Mouse (Mus musculus): Measurements from ENCODE around the gene Flt3. TPM values are rescaled to one million over a fixed set of nuclear protein-coding genes. Genes with fewer than 3 reads are reported as not detected.
A peak's percentile ranks its signal among the peaks of the same experiment; 100 is the strongest.

The Flt3 gene
- total and polyA plus RNA-seq, 3 experiments: 0.01 TPM; not detected in 2

- Histone ChIP-seq H3K79me2 (ENCODE audit: control insufficient read depth, insufficient read depth, low read length, poor library complexity) (no peaks in the 10 kb centered on the region; the same call in 1 of the 2 replicates), H3K4me3 (ENCODE audit: control insufficient read depth in 1 of 2, insufficient read depth in 1 of 2, low read depth in 2 of 2, low read length in 2 of 2) (no peak overlapping the region), H3K36me3 (ENCODE audit: control insufficient read depth in 1 of 2, insufficient read depth in 2 of 2, low read length in 2 of 2) (peaks cover 0 to 3% of the 10 kb centered on the region in 2 experiments; a peak in 1 of 4 replicates), H3K27me3 (ENCODE audit: control insufficient read depth in 1 of 2, insufficient read depth in 2 of 2, low read length in 2 of 2) (0 out of 4 replicates have a peak, but pooled peaks cover 0 to 2% of the 10 kb centered on the region in 2 experiments), H3K4me1 (ENCODE audit: control insufficient read depth in 1 of 2, insufficient read depth in 2 of 2, low read length in 2 of 2) (peaks cover 0 to 4% of the 10 kb centered on the region in 2 experiments; a peak in 2 of 4 replicates), H3K9me3 (replicated peaks; ENCODE audit: insufficient read depth, low read length) (no peaks in the 10 kb centered on the region), H3K27ac (ENCODE audit: control insufficient read depth, low read depth, low read length) (no peak overlapping the region), H3K9ac (ENCODE audit: control insufficient read depth, low read depth, low read length, poor library complexity, severe bottlenecking) (no peak overlapping the region)
- TF ChIP-seq POLR2A (IDR thresholded peaks at IDR 0.05; ENCODE audit: control insufficient read depth in 1 of 2, insufficient read depth in 1 of 2, low read depth in 1 of 2, low read length in 2 of 2, poor library complexity in 1 of 2): no peak
- TF ChIP-seq SMC3 (IDR thresholded peaks at IDR 0.05; ENCODE audit: low read depth, low read length): peak; percentile 73
- TF ChIP-seq SIN3A (IDR thresholded peaks at IDR 0.05; ENCODE audit: low read length): no peak
- peak; percentile 52 to 87 (median 78) for TF ChIP-seq CTCF (IDR thresholded peaks at IDR 0.05 in 2 of 3, conservative IDR thresholded peaks at IDR 0.05 in 1 of 3; ENCODE audit: control insufficient read depth in 1 of 3, insufficient read depth in 1 of 3, low read depth in 2 of 3, low read length in 3 of 3, poor library complexity in 1 of 3, severe bottlenecking in 1 of 3)
- TF ChIP-seq USF1 (IDR thresholded peaks at IDR 0.05; ENCODE audit: low read depth, low read length): no peak
- TF ChIP-seq POLR2AphosphoS2 (IDR thresholded peaks at IDR 0.05; ENCODE audit: low read length): no peak
- no peak for TF ChIP-seq MYB (IDR thresholded peaks at IDR 0.05; ENCODE audit: low read depth, low read length)
- no peak for TF ChIP-seq CHD1 (IDR thresholded peaks at IDR 0.05; ENCODE audit: low read depth, low read length)
- peak; percentile 60; the same call in 1 of the 2 replicates for TF ChIP-seq ZC3H11A (IDR thresholded peaks at IDR 0.05; ENCODE audit: low read depth, low read length)
- no peak for TF ChIP-seq ZMIZ1 (IDR thresholded peaks at IDR 0.05; ENCODE audit: low read depth, low read length)
- TF ChIP-seq CHD2 (IDR thresholded peaks at IDR 0.05; ENCODE audit: low read length): no peak
- no peak for TF ChIP-seq GABPA (IDR thresholded peaks at IDR 0.05; ENCODE audit: low read depth, low read length)
- TF ChIP-seq RAD21 (IDR thresholded peaks at IDR 0.05; ENCODE audit: low read depth, low read length): peak; percentile 71
- no peak for TF ChIP-seq NRF1 (IDR thresholded peaks at IDR 0.05; ENCODE audit: insufficient read depth, low read depth, low read length, poor library complexity, severe bottlenecking)
- no peak for TF ChIP-seq MYC (IDR thresholded peaks at IDR 0.05; ENCODE audit: low read depth, low read length)
- peak; percentile 65 for DNase-seq (ENCODE audit: low read depth, low spot score)
Measured at GRCm38 (mm10) chr5:147294121-147294520, 106.2 kb downstream of the Flt3 start.

DNA sequence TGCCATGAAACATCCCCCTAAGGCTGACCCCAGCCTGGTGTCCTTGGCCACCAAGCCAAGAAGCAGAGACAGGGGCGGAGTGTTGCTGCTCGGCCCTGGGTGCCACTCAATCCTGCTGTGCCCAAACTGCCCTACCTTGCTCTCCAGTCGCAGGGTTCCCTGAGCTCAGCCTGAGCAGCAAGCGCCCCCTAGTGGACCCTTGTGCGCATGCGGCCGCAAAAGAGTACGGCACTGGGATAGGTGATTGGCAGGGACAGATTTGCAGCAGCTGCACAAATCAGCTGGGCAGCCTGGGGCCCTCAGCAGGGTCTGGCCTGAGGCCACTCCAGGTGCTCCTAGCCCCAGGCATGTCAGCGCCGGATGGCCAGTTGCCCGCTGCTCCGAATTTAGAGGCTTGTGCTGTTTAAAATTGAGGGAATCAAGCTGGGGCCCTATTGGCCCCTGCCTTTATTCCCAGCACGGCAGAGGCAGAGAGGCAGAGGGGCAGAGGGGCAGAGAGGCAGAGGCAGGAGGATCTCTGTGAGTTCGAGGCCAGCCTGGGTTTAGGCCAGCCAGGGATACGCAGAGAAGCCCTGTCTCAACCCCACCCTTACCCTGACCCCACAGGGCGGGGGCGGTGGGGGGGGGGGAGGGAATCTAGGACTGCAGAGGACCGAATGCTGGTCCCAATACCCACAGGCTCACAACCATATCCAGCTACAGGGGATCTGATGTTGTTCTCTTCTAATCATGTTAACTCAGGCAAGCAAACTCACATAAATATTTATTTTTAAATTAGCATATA, 107.0 kb downstream of the Flt3 start:
- Histone ChIP-seq H3K27me3 (ENCODE audit: control insufficient read depth in 1 of 2, insufficient read depth in 2 of 2, low read length in 2 of 2) (0 out of 4 replicates have a peak, but pooled peaks cover 0 to 2% of the 10 kb centered on the region in 2 experiments), H3K9me3 (replicated peaks; ENCODE audit: insufficient read depth, low read length) (no peaks in the 10 kb centered on the region), H3K79me2 (ENCODE audit: control insufficient read depth, insufficient read depth, low read length, poor library complexity) (no peaks in the 10 kb centered on the region; the same call in 1 of the 2 replicates), H3K9ac (ENCODE audit: control insufficient read depth, low read depth, low read length, poor library complexity, severe bottlenecking) (peak overlapping the region; percentile 74), H3K4me3 (ENCODE audit: control insufficient read depth in 1 of 2, insufficient read depth in 1 of 2, low read depth in 2 of 2, low read length in 2 of 2) (peak overlapping the region; percentile 59 to 69), H3K4me1 (ENCODE audit: control insufficient read depth in 1 of 2, insufficient read depth in 2 of 2, low read length in 2 of 2) (peaks cover 0 to 4% of the 10 kb centered on the region in 2 experiments; a peak in 2 of 4 replicates), H3K27ac (ENCODE audit: control insufficient read depth, low read depth, low read length) (no peak overlapping the region; the same call in 1 of the 2 replicates), H3K36me3 (ENCODE audit: control insufficient read depth in 1 of 2, insufficient read depth in 2 of 2, low read length in 2 of 2) (peaks cover 0 to 3% of the 10 kb centered on the region in 2 experiments; a peak in 1 of 4 replicates)
- peak; percentile 96 for DNase-seq (ENCODE audit: low read depth, low spot score)
- TF ChIP-seq MXI1 (IDR thresholded peaks at IDR 0.05; ENCODE audit: low read depth, low read length): peak; percentile 81
- TF ChIP-seq E2F4 (IDR thresholded peaks at IDR 0.05; ENCODE audit: borderline replicate concordance, low read depth, low read length): no peak
- peak; percentile 13; the same call in 1 of the 2 replicates for TF ChIP-seq USF1 (IDR thresholded peaks at IDR 0.05; ENCODE audit: low read depth, low read length)
- TF ChIP-seq ZMIZ1 (IDR thresholded peaks at IDR 0.05; ENCODE audit: low read depth, low read length): no peak
- no peak for TF ChIP-seq USF2 (IDR thresholded peaks at IDR 0.05; ENCODE audit: borderline replicate concordance in 1 of 2, insufficient read depth in 1 of 2, low read depth in 1 of 2, low read length in 2 of 2)
- TF ChIP-seq ZC3H11A (IDR thresholded peaks at IDR 0.05; ENCODE audit: low read depth, low read length): peak; percentile 86
- TF ChIP-seq ZKSCAN1 (IDR thresholded peaks at IDR 0.05; ENCODE audit: low read depth, low read length): no peak
- TF ChIP-seq SIN3A (IDR thresholded peaks at IDR 0.05; ENCODE audit: low read length): peak; percentile 80
- TF ChIP-seq UBTF (IDR thresholded peaks at IDR 0.05; ENCODE audit: borderline replicate concordance, insufficient read depth, low read depth, low read length): peak; percentile 53; the same call in 1 of the 2 replicates
- TF ChIP-seq MAX (IDR thresholded peaks at IDR 0.05; ENCODE audit: low read length): peak; percentile 77
- no peak for TF ChIP-seq MYB (IDR thresholded peaks at IDR 0.05; ENCODE audit: low read depth, low read length)
- peak; percentile 97 to 100 (median 99) for TF ChIP-seq CTCF (IDR thresholded peaks at IDR 0.05 in 2 of 3, conservative IDR thresholded peaks at IDR 0.05 in 1 of 3; ENCODE audit: control insufficient read depth in 1 of 3, insufficient read depth in 1 of 3, low read depth in 2 of 3, low read length in 3 of 3, poor library complexity in 1 of 3, severe bottlenecking in 1 of 3)
- peak; percentile 86; the same call in 1 of the 2 replicates for TF ChIP-seq MAZ (IDR thresholded peaks at IDR 0.05; ENCODE audit: low read depth, low read length)
- no peak for TF ChIP-seq GATA1 (IDR thresholded peaks at IDR 0.05; ENCODE audit: low read depth, low read length)
- TF ChIP-seq CHD2 (IDR thresholded peaks at IDR 0.05; ENCODE audit: low read length): no peak
- no peak for TF ChIP-seq JUND (IDR thresholded peaks at IDR 0.05; ENCODE audit: low read depth, low read length)
- TF ChIP-seq NRF1 (IDR thresholded peaks at IDR 0.05; ENCODE audit: insufficient read depth, low read depth, low read length, poor library complexity, severe bottlenecking): peak; percentile 60
- no peak for TF ChIP-seq ZNF384 (IDR thresholded peaks at IDR 0.05; ENCODE audit: low read depth, low read length)
- TF ChIP-seq POLR2AphosphoS2 (IDR thresholded peaks at IDR 0.05; ENCODE audit: low read length): no peak
- peak; percentile 67 for TF ChIP-seq TCF12 (IDR thresholded peaks at IDR 0.05; ENCODE audit: low read depth, low read length)
- TF ChIP-seq NELFE (IDR thresholded peaks at IDR 0.05; ENCODE audit: low read depth, low read length): peak; percentile 54

All from MEL (cell line).